Mouse (Mus musculus): ENCODE results near the gene Snrnp25. TPM values are rescaled to one million over a fixed set of nuclear protein-coding genes. Genes with fewer than 3 reads are reported as not detected.
A peak's percentile ranks its signal among the peaks of the same experiment; 100 is the strongest.

The Snrnp25 gene
- polyA plus RNA-seq, 1 experiment from 2014 or later, result 87.0 TPM

- no peaks in the 10 kb centered on the region for H3K4me1 ChIP-seq (ENCODE audit: control insufficient read depth, insufficient read depth, low read length)
- no peak overlapping the region for H3K4me2 ChIP-seq
- no peaks in the 10 kb centered on the region; the same call in 1 of the 2 replicates for H3K9me3 ChIP-seq (ENCODE audit: control insufficient read depth, low read length)
- H3K4me3 ChIP-seq (ENCODE audit: low read depth, low read length), result no peak overlapping the region
- H3K27ac ChIP-seq (ENCODE audit: low read depth, low read length), result no peak overlapping the region
- ATAC-seq (ENCODE audit: low FRiP score) (no peak), DNase-seq (ENCODE audit: low spot score, missing footprints) (no peak)
- 88% methylated on average over 1 of the region's 1 CpGs for WGBS
- no peaks in the 10 kb centered on the region for H3K27me3 ChIP-seq (ENCODE audit: control insufficient read depth, insufficient read depth, low read length)
- H3K36me3 ChIP-seq (ENCODE audit: control insufficient read depth, insufficient read depth, low read length), result no peaks in the 10 kb centered on the region
- H3K9ac ChIP-seq (ENCODE audit: low read length), result no peak overlapping the region
These were observed 26.7 kb upstream of the Snrnp25 start for GRCm38 (mm10) chr11:32178506-32178905.

- no peaks in the 10 kb centered on the region for H3K27me3 ChIP-seq (ENCODE audit: control insufficient read depth, insufficient read depth, low read length)
- no peak overlapping the region for H3K9ac ChIP-seq (ENCODE audit: low read length)
- no peak overlapping the region for H3K4me2 ChIP-seq
- H3K9me3 ChIP-seq (ENCODE audit: control insufficient read depth, low read length), result no peaks in the 10 kb centered on the region; the same call in 1 of the 2 replicates
- WGBS, result 80% methylated on average over 4 of the region's 4 CpGs
- H3K4me1 ChIP-seq (ENCODE audit: control insufficient read depth, insufficient read depth, low read length), result no peaks in the 10 kb centered on the region
- H3K4me3 ChIP-seq (ENCODE audit: low read depth, low read length), result no peak overlapping the region
- H3K27ac ChIP-seq (ENCODE audit: low read depth, low read length), result no peak overlapping the region
- no peak for ATAC-seq (ENCODE audit: low FRiP score)
- H3K36me3 ChIP-seq (ENCODE audit: control insufficient read depth, insufficient read depth, low read length), result no peaks in the 10 kb centered on the region
- no peak for DNase-seq (ENCODE audit: low spot score, missing footprints)
These were observed 24.0 kb upstream of the Snrnp25 start for GRCm38 (mm10) chr11:32181246-32181645.

- peak; percentile 68; the same call in 1 of the 2 replicates for ATAC-seq (ENCODE audit: low FRiP score)
- Histone ChIP-seq H3K36me3 (ENCODE audit: control insufficient read depth, insufficient read depth, low read length) (no peaks in the 10 kb centered on the region), H3K9ac (ENCODE audit: low read length) (no peak overlapping the region), H3K4me1 (ENCODE audit: control insufficient read depth, insufficient read depth, low read length) (no peaks in the 10 kb centered on the region), H3K4me3 (ENCODE audit: low read depth, low read length) (no peak overlapping the region), H3K4me2 (no peak overlapping the region), H3K27ac (ENCODE audit: low read depth, low read length) (no peak overlapping the region), H3K27me3 (ENCODE audit: control insufficient read depth, insufficient read depth, low read length) (no peaks in the 10 kb centered on the region), H3K9me3 (ENCODE audit: control insufficient read depth, low read length) (no peaks in the 10 kb centered on the region; the same call in 1 of the 2 replicates)
- 53% methylated on average over 23 of the region's 25 CpGs for WGBS
- peak; percentile 99 for DNase-seq (ENCODE audit: low spot score, missing footprints)
These were observed 23.0 kb upstream of the Snrnp25 start for GRCm38 (mm10) chr11:32181973-32182868.

GRCm38 (mm10) chr11:32184469-32184868, 20.7 kb upstream of the Snrnp25 start:
- Histone ChIP-seq H3K4me3 (ENCODE audit: low read depth, low read length) (no peak overlapping the region), H3K9me3 (ENCODE audit: control insufficient read depth, low read length) (no peaks in the 10 kb centered on the region), H3K27me3 (ENCODE audit: control insufficient read depth, insufficient read depth, low read length) (no peaks in the 10 kb centered on the region), H3K4me1 (ENCODE audit: control insufficient read depth, insufficient read depth, low read length) (no peaks in the 10 kb centered on the region), H3K4me2 (no peak overlapping the region), H3K9ac (ENCODE audit: low read length) (no peak overlapping the region), H3K36me3 (ENCODE audit: control insufficient read depth, insufficient read depth, low read length) (no peaks in the 10 kb centered on the region), H3K27ac (ENCODE audit: low read depth, low read length) (no peak overlapping the region)
- no peak for ATAC-seq (ENCODE audit: low FRiP score)
- WGBS, result 92% methylated on average over 8 of the region's 8 CpGs
- peak; percentile 51 for DNase-seq (ENCODE audit: low spot score, missing footprints)

GRCm38 (mm10) chr11:32186031-32186430, 19.2 kb upstream of the Snrnp25 start:
- Histone ChIP-seq H3K27ac (ENCODE audit: low read depth, low read length) (no peak overlapping the region), H3K9ac (ENCODE audit: low read length) (no peak overlapping the region), H3K4me1 (ENCODE audit: control insufficient read depth, insufficient read depth, low read length) (no peaks in the 10 kb centered on the region), H3K4me2 (no peak overlapping the region), H3K36me3 (ENCODE audit: control insufficient read depth, insufficient read depth, low read length) (no peaks in the 10 kb centered on the region), H3K27me3 (ENCODE audit: control insufficient read depth, insufficient read depth, low read length) (no peaks in the 10 kb centered on the region), H3K4me3 (ENCODE audit: low read depth, low read length) (no peak overlapping the region), H3K9me3 (ENCODE audit: control insufficient read depth, low read length) (no peaks in the 10 kb centered on the region)
- WGBS, result 79% methylated on average over 3 of the region's 3 CpGs
- DNase-seq (ENCODE audit: low spot score, missing footprints), result peak; percentile 71
- no peak for ATAC-seq (ENCODE audit: low FRiP score)

- no peaks in the 10 kb centered on the region for H3K4me1 ChIP-seq (ENCODE audit: control insufficient read depth, insufficient read depth, low read length)
- WGBS, result 91% methylated on average over 4 of the region's 4 CpGs
- H3K36me3 ChIP-seq (ENCODE audit: control insufficient read depth, insufficient read depth, low read length), result no peaks in the 10 kb centered on the region
- DNase-seq (ENCODE audit: low spot score, missing footprints) (peak; percentile 45), ATAC-seq (ENCODE audit: low FRiP score) (no peak)
- no peak overlapping the region for H3K4me2 ChIP-seq
- H3K27me3 ChIP-seq (ENCODE audit: control insufficient read depth, insufficient read depth, low read length), result no peaks in the 10 kb centered on the region
- H3K9me3 ChIP-seq (ENCODE audit: control insufficient read depth, low read length), result no peaks in the 10 kb centered on the region
- H3K4me3 ChIP-seq (ENCODE audit: low read depth, low read length), result no peak overlapping the region
- no peak overlapping the region for H3K9ac ChIP-seq (ENCODE audit: low read length)
- no peak overlapping the region for H3K27ac ChIP-seq (ENCODE audit: low read depth, low read length)
These were observed 18.0 kb upstream of the Snrnp25 start for GRCm38 (mm10) chr11:32187256-32187655.

GRCm38 (mm10) chr11:32188881-32189280, 16.3 kb upstream of the Snrnp25 start:
- Histone ChIP-seq H3K4me3 (ENCODE audit: low read depth, low read length) (no peak overlapping the region), H3K27ac (ENCODE audit: low read depth, low read length) (no peak overlapping the region), H3K9me3 (ENCODE audit: control insufficient read depth, low read length) (no peaks in the 10 kb centered on the region), H3K36me3 (ENCODE audit: control insufficient read depth, insufficient read depth, low read length) (no peaks in the 10 kb centered on the region), H3K4me1 (ENCODE audit: control insufficient read depth, insufficient read depth, low read length) (no peaks in the 10 kb centered on the region), H3K4me2 (no peak overlapping the region), H3K27me3 (ENCODE audit: control insufficient read depth, insufficient read depth, low read length) (no peaks in the 10 kb centered on the region), H3K9ac (ENCODE audit: low read length) (no peak overlapping the region)
- peak; percentile 65 for DNase-seq (ENCODE audit: low spot score, missing footprints)
- WGBS, result 85% methylated on average over 12 of the region's 12 CpGs
- no peak for ATAC-seq (ENCODE audit: low FRiP score)

GRCm38 (mm10) chr11:32189434-32189833, 15.8 kb upstream of the Snrnp25 start:
- 69% methylated on average over 5 of the region's 5 CpGs for WGBS
- no peak for ATAC-seq (ENCODE audit: low FRiP score)
- no peaks in the 10 kb centered on the region for H3K4me1 ChIP-seq (ENCODE audit: control insufficient read depth, insufficient read depth, low read length)
- H3K9ac ChIP-seq (ENCODE audit: low read length), result no peak overlapping the region
- H3K27me3 ChIP-seq (ENCODE audit: control insufficient read depth, insufficient read depth, low read length), result no peaks in the 10 kb centered on the region
- H3K36me3 ChIP-seq (ENCODE audit: control insufficient read depth, insufficient read depth, low read length), result no peaks in the 10 kb centered on the region
- H3K4me3 ChIP-seq (ENCODE audit: low read depth, low read length), result no peak overlapping the region
- no peaks in the 10 kb centered on the region for H3K9me3 ChIP-seq (ENCODE audit: control insufficient read depth, low read length)
- no peak overlapping the region for H3K27ac ChIP-seq (ENCODE audit: low read depth, low read length)
- no peak overlapping the region for H3K4me2 ChIP-seq
- peak; percentile 45 for DNase-seq (ENCODE audit: low spot score, missing footprints)

GRCm38 (mm10) chr11:32190119-32190518, 15.1 kb upstream of the Snrnp25 start:
- DNase-seq (ENCODE audit: low spot score, missing footprints) (peak; percentile 39), ATAC-seq (ENCODE audit: low FRiP score) (no peak)
- Histone ChIP-seq H3K4me2 (no peak overlapping the region), H3K4me3 (ENCODE audit: low read depth, low read length) (no peak overlapping the region), H3K9ac (ENCODE audit: low read length) (no peak overlapping the region), H3K9me3 (ENCODE audit: control insufficient read depth, low read length) (no peaks in the 10 kb centered on the region), H3K36me3 (ENCODE audit: control insufficient read depth, insufficient read depth, low read length) (no peaks in the 10 kb centered on the region), H3K27me3 (ENCODE audit: control insufficient read depth, insufficient read depth, low read length) (no peaks in the 10 kb centered on the region), H3K4me1 (ENCODE audit: control insufficient read depth, insufficient read depth, low read length) (no peaks in the 10 kb centered on the region), H3K27ac (ENCODE audit: low read depth, low read length) (no peak overlapping the region)
- 79% methylated on average over 9 of the region's 9 CpGs for WGBS
